Mouse (Mus musculus): ENCODE results near the gene Gpx4. TPM values are rescaled to one million over a fixed set of nuclear protein-coding genes. Genes with fewer than 3 reads are reported as not detected.

Gene Gpx4
- polyA plus RNA-seq, 1 experiment from 2014 or later: 488 TPM

- Histone ChIP-seq H3K9ac (peak overlapping the region; percentile 40; the same call in 1 of the 2 replicates), H3K4me3 (no peak overlapping the region), H3K4me2 (no peak overlapping the region), H3K27me3 (no peaks in the 10 kb centered on the region), H3K27ac (peak overlapping the region; percentile 22; the same call in 1 of the 2 replicates), H3K9me3 (no peaks in the 10 kb centered on the region), H3K36me3 (peaks cover 80% of the 10 kb centered on the region), H3K4me1 (no peaks in the 10 kb centered on the region)
- WGBS: 96% methylated on average over 5 of the region's 5 CpGs
- no peak for ATAC-seq (ENCODE audit: insufficient number of reproducible peaks, insufficient read depth, low FRiP score, low TSS enrichment, low read depth)
Measured at GRCm38 (mm10) chr10:80063104-80063503, 16.1 kb downstream of the Gpx4 start.

GRCm38 (mm10) chr10:80063877-80064650 is 17.1 kb downstream of the Gpx4 start:
- WGBS: 74% methylated on average over 23 of the region's 23 CpGs
- Histone ChIP-seq H3K9me3 (no peaks in the 10 kb centered on the region), H3K4me2 (no peak overlapping the region), H3K9ac (peak overlapping the region; percentile 40; the same call in 1 of the 2 replicates), H3K4me3 (no peak overlapping the region), H3K27ac (peak overlapping the region; percentile 22; the same call in 1 of the 2 replicates), H3K4me1 (no peaks in the 10 kb centered on the region), H3K27me3 (no peaks in the 10 kb centered on the region), H3K36me3 (peaks cover 77% of the 10 kb centered on the region)
- no peak for ATAC-seq (ENCODE audit: insufficient number of reproducible peaks, insufficient read depth, low FRiP score, low TSS enrichment, low read depth)

- Histone ChIP-seq H3K4me2 (no peak overlapping the region), H3K4me3 (no peak overlapping the region), H3K9me3 (no peaks in the 10 kb centered on the region), H3K4me1 (peaks cover 28% of the 10 kb centered on the region), H3K27ac (no peak overlapping the region), H3K9ac (no peak overlapping the region), H3K27me3 (no peaks in the 10 kb centered on the region), H3K36me3 (peaks cover 43% of the 10 kb centered on the region)
- ATAC-seq (ENCODE audit: insufficient number of reproducible peaks, insufficient read depth, low FRiP score, low TSS enrichment, low read depth): no peak
- WGBS: 86% methylated on average over 6 of the region's 7 CpGs
Measured at GRCm38 (mm10) chr10:80069251-80069650, 22.3 kb downstream of the Gpx4 start.

DNA sequence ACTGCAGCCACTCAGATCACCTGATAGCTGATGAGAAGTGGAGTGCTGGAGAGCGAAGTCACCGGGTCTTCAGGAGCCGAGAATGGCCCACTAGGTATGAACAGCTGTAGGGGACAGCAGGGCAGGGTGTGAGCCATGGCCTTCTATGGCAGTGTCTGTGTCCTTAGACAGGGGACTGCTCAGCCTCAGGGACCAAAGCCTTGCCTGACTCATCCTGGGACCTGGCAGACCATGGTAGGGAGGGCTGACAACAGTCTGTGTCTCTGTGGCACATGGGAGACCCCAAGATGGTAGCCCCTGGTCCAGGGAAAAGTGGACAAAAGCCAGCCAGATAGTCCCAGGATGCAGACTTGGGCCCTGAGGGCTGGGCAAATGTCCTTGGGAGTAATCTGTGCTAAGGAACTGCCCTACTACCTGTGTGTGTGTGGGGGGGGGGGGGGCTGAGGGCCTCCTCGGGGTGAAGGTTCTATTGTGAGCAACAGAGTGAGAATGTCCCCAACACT is 23.0 kb downstream of the Gpx4 start:
- no peak for ATAC-seq (ENCODE audit: insufficient number of reproducible peaks, insufficient read depth, low FRiP score, low TSS enrichment, low read depth)
- Histone ChIP-seq H3K27ac (0 out of 2 replicates have a peak overlapping the region, but pooled peaks have one; percentile 71), H3K27me3 (no peaks in the 10 kb centered on the region), H3K9ac (no peak overlapping the region), H3K4me3 (no peak overlapping the region), H3K9me3 (no peaks in the 10 kb centered on the region), H3K4me2 (no peak overlapping the region), H3K36me3 (peaks cover 38% of the 10 kb centered on the region), H3K4me1 (peaks cover 30% of the 10 kb centered on the region)
- WGBS: 87% methylated on average over 4 of the region's 4 CpGs

DNA sequence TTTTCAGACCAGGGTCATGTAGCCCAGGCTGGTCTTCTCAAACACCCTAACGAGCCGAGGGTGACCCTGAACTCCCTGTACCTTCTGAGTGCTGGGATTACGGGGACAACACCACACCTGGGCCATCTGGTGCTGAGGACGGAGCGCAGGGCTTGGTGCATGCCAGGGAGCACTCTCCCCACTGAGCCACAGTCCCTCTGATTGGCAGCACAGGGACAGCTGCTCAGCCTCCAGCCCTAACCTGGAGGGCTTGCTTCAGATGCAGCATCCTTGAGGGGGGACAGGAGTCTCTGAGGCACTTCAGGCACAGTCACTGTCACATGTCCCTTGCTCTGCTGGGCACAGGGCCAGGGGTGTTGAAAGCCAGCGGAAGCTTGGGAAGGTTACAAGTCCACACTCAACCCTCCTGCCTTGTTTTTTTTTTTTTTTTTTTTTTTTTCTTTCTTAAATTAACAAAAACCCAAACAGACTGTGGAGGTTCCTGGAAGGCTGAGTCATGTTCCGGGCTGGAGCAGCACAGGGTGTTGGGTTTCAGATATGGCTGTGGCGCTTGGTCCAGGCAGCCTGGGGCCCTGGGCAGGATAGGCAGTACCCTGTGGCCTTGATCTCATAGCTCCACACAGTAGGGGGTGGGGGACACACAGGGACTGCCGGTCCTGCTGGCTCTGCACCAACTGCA is 24.0 kb downstream of the Gpx4 start:
- ATAC-seq (ENCODE audit: insufficient number of reproducible peaks, insufficient read depth, low FRiP score, low TSS enrichment, low read depth): no peak
- Histone ChIP-seq H3K9ac (peak overlapping the region; percentile 32; the same call in 1 of the 2 replicates), H3K9me3 (no peaks in the 10 kb centered on the region), H3K4me3 (no peak overlapping the region), H3K4me2 (no peak overlapping the region), H3K27me3 (no peaks in the 10 kb centered on the region), H3K27ac (peak overlapping the region; percentile 71), H3K4me1 (peaks cover 40% of the 10 kb centered on the region), H3K36me3 (peaks cover 33% of the 10 kb centered on the region)
- WGBS: 51% methylated on average over 9 of the region's 9 CpGs

DNA sequence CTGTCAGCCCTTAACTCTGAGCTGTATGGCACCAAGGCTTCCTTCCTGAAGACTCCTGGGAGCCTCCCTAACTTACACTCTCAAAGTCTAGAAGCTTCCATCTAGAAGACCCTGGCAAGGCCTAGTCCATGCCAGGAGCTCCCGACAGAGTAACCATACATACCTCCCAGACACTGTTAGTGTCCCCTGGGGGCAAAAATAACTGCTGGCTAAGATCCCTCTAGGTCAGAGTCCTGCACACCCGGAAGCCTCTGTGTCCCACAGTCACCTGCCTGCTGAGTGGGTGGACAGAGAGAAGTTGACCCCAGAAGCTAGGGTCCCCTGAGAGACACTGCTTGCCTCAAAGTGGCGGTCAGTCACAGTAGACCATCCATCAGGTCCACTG is 24.5 kb downstream of the Gpx4 start:
- H3K4me1 ChIP-seq: peaks cover 42% of the 10 kb centered on the region
- H3K4me2 ChIP-seq: no peak overlapping the region
- H3K36me3 ChIP-seq: peaks cover 32% of the 10 kb centered on the region
- H3K4me3 ChIP-seq: no peak overlapping the region
- no peaks in the 10 kb centered on the region for H3K9me3 ChIP-seq
- H3K27me3 ChIP-seq: no peaks in the 10 kb centered on the region
- no peak for ATAC-seq (ENCODE audit: insufficient number of reproducible peaks, insufficient read depth, low FRiP score, low TSS enrichment, low read depth)
- 75% methylated on average over 3 of the region's 3 CpGs for WGBS
- peak overlapping the region; percentile 71 for H3K27ac ChIP-seq
- H3K9ac ChIP-seq: 0 out of 2 replicates have a peak overlapping the region, but pooled peaks have one; percentile 32

GRCm38 (mm10) chr10:80072623-80073489 is 25.9 kb downstream of the Gpx4 start:
- peaks cover 42% of the 10 kb centered on the region for H3K4me1 ChIP-seq
- peaks cover 29% of the 10 kb centered on the region for H3K36me3 ChIP-seq
- H3K9me3 ChIP-seq: no peaks in the 10 kb centered on the region
- no peak overlapping the region for H3K4me3 ChIP-seq
- WGBS: 71% methylated on average over 20 of the region's 20 CpGs
- 0 out of 2 replicates have a peak overlapping the region, but pooled peaks have one; percentile 27 for H3K9ac ChIP-seq
- H3K27ac ChIP-seq: peak overlapping the region; percentile 7; the same call in 1 of the 2 replicates
- no peak for ATAC-seq (ENCODE audit: insufficient number of reproducible peaks, insufficient read depth, low FRiP score, low TSS enrichment, low read depth)
- H3K27me3 ChIP-seq: no peaks in the 10 kb centered on the region
- H3K4me2 ChIP-seq: no peak overlapping the region

GRCm38 (mm10) chr10:80074813-80075601 is 28.0 kb downstream of the Gpx4 start:
- peak overlapping the region; percentile 33 for H3K9ac ChIP-seq
- peak overlapping the region; percentile 12; the same call in 1 of the 2 replicates for H3K27ac ChIP-seq
- H3K4me1 ChIP-seq: peaks cover 42% of the 10 kb centered on the region
- peak overlapping the region; percentile 42 for H3K4me2 ChIP-seq
- H3K27me3 ChIP-seq: no peaks in the 10 kb centered on the region
- 16% methylated on average over 28 of the region's 28 CpGs for whole genome bisulfite sequencing
- no peak for ATAC-seq (ENCODE audit: insufficient number of reproducible peaks, insufficient read depth, low FRiP score, low TSS enrichment, low read depth)
- H3K36me3 ChIP-seq: peaks cover 37% of the 10 kb centered on the region
- no peak overlapping the region for H3K4me3 ChIP-seq
- no peaks in the 10 kb centered on the region for H3K9me3 ChIP-seq

GRCm38 (mm10) chr10:80075924-80076323 is 29.0 kb downstream of the Gpx4 start:
- no peaks in the 10 kb centered on the region for H3K9me3 ChIP-seq
- H3K4me3 ChIP-seq: no peak overlapping the region
- no peaks in the 10 kb centered on the region for H3K27me3 ChIP-seq
- peaks cover 38% of the 10 kb centered on the region for H3K4me1 ChIP-seq
- WGBS: 61% methylated on average over 1 of the region's 1 CpGs
- H3K9ac ChIP-seq: peak overlapping the region; percentile 32; the same call in 1 of the 2 replicates
- ATAC-seq (ENCODE audit: insufficient number of reproducible peaks, insufficient read depth, low FRiP score, low TSS enrichment, low read depth): no peak
- H3K27ac ChIP-seq: peak overlapping the region; percentile 12; the same call in 1 of the 2 replicates
- H3K4me2 ChIP-seq: no peak overlapping the region
- H3K36me3 ChIP-seq: peaks cover 43% of the 10 kb centered on the region

- H3K36me3 ChIP-seq: peaks cover 48% of the 10 kb centered on the region
- H3K27me3 ChIP-seq: no peaks in the 10 kb centered on the region
- H3K9me3 ChIP-seq: no peaks in the 10 kb centered on the region
- H3K9ac ChIP-seq: no peak overlapping the region
- 93% methylated on average over 4 of the region's 4 CpGs for WGBS
- ATAC-seq (ENCODE audit: insufficient number of reproducible peaks, insufficient read depth, low FRiP score, low TSS enrichment, low read depth): no peak
- peaks cover 33% of the 10 kb centered on the region for H3K4me1 ChIP-seq
- H3K4me3 ChIP-seq: no peak overlapping the region
- H3K4me2 ChIP-seq: no peak overlapping the region
- no peak overlapping the region for H3K27ac ChIP-seq
Measured at GRCm38 (mm10) chr10:80076386-80076785, 29.4 kb downstream of the Gpx4 start.

Measured in embryonic facial prominence, embryonic 13.5 days (tissue).